Comparison of ENCODE assay signal across 8 mouse cellular contexts in genomic region chr10:60685764-60686640, GRCm38 (mm10). TPM values are rescaled to one million over a fixed set of nuclear protein-coding genes. Genes with fewer than 3 reads are reported as not detected.
DNase-seq lines count a peak whose midpoint lies in the region; ATAC-seq lines count a peak whose summit lies in the region.

No protein-coding gene starts in this region.

- H3K36me3 ChIP-seq in kidney, embryonic 15.5 days: no peaks in the 10 kb centered on the region
- no peaks in the 10 kb centered on the region for H3K36me3 ChIP-seq in hindbrain, embryonic 10.5 days
- H3K36me3 ChIP-seq in midbrain, embryonic 15.5 days (replicated peaks): no peaks in the 10 kb centered on the region

- no peaks in the 10 kb centered on the region for H3K9me3 ChIP-seq in kidney, embryonic 15.5 days (replicated peaks)
- H3K9me3 ChIP-seq in hindbrain, embryonic 10.5 days: no peaks in the 10 kb centered on the region
- no peaks in the 10 kb centered on the region for H3K9me3 ChIP-seq in midbrain, embryonic 15.5 days

- H3K4me3 ChIP-seq in kidney, embryonic 15.5 days (replicated peaks): peak overlapping the region; percentile 60
- H3K4me3 ChIP-seq in brown adipose tissue, adult 24 weeks (ENCODE audit: insufficient read depth, low read depth, low read length): peak overlapping the region; percentile 64
- peak overlapping the region; percentile 70 for H3K4me3 ChIP-seq in hindbrain, embryonic 10.5 days
- H3K4me3 ChIP-seq in midbrain, embryonic 15.5 days: peak overlapping the region; percentile 59

- 0 out of 2 replicates have a peak, but pooled peaks have one; percentile 16 for ATAC-seq in kidney, embryonic 15.5 days (replicated peaks; ENCODE audit: low FRiP score)
- ATAC-seq in midbrain, embryonic 15.5 days (replicated peaks): no peak

- peaks cover 76% of the 10 kb centered on the region for H3K27me3 ChIP-seq in kidney, embryonic 15.5 days
- H3K27me3 ChIP-seq in hindbrain, embryonic 10.5 days (ENCODE audit: insufficient read depth, poor library complexity, severe bottlenecking): peaks cover 90% of the 10 kb centered on the region
- peaks cover 55% of the 10 kb centered on the region for H3K27me3 ChIP-seq in midbrain, embryonic 15.5 days (replicated peaks)

- DNase-seq in kidney, adult 9 months: no peak
- peak; percentile 38 for DNase-seq in hindbrain, embryonic 10.5 days (ENCODE audit: low spot score)
- no peak for DNase-seq in gastrocnemius, postnatal 10 days
- no peak for DNase-seq in layer of hippocampus, postnatal 10 days (ENCODE audit: low spot score in 2 of 2)
- DNase-seq in lung, postnatal 36 days: no peak

- H3K27ac ChIP-seq in kidney, embryonic 15.5 days: no peak overlapping the region
- no peak overlapping the region for H3K27ac ChIP-seq in brown adipose tissue, adult 24 weeks (replicated peaks; ENCODE audit: low read depth, low read length)
- no peak overlapping the region for H3K27ac ChIP-seq in hindbrain, embryonic 10.5 days
- H3K27ac ChIP-seq in midbrain, embryonic 15.5 days: no peak overlapping the region

- H3K9ac ChIP-seq in kidney, embryonic 15.5 days: 0 out of 2 replicates have a peak overlapping the region, but pooled peaks have one; percentile 52
- 0 out of 2 replicates have a peak overlapping the region, but pooled peaks have one; percentile 2 for H3K9ac ChIP-seq in midbrain, embryonic 15.5 days

- H3K4me1 ChIP-seq in kidney, embryonic 15.5 days: peaks cover 21% of the 10 kb centered on the region
- no peaks in the 10 kb centered on the region for H3K4me1 ChIP-seq in brown adipose tissue, adult 24 weeks (ENCODE audit: control insufficient read depth, insufficient read depth, insufficient read length, low read length)
- peaks cover 26% of the 10 kb centered on the region for H3K4me1 ChIP-seq in hindbrain, embryonic 10.5 days (replicated peaks)
- H3K4me1 ChIP-seq in midbrain, embryonic 15.5 days: peaks cover 16% of the 10 kb centered on the region

- 4% methylated on average over 50 of the region's 50 CpGs for WGBS in kidney, embryonic 15.5 days
- WGBS in hindbrain, embryonic 10.5 days: 7% methylated on average over 50 of the region's 50 CpGs
- WGBS in midbrain, embryonic 15.5 days: 4% methylated on average over 50 of the region's 50 CpGs

- H3K4me2 ChIP-seq in kidney, embryonic 15.5 days: peak overlapping the region; percentile 100
- H3K4me2 ChIP-seq in midbrain, embryonic 15.5 days: peak overlapping the region; percentile 99

RNA-seq across cellular contexts. Expression of gene Cdh23, which starts 10.3 kb away (rescaled TPM):
- polyA plus RNA-seq in kidney, embryonic 15.5 days (2015; fragmentation: Nextera tagmentation; extraction: Ambion mirVana): 0.62 and 0.66 TPM in 2 replicates
- 2.1 and 2.4 TPM in 2 replicates for polyA plus RNA-seq in brown adipose tissue, adult 24 weeks (2012; ENCODE audit: insufficient read depth, insufficient read length, missing spikeins)
- polyA plus RNA-seq in hindbrain, embryonic 10.5 days (2016; fragmentation: Nextera tagmentation; extraction: Ambion mirVana): 0.16 and 0.41 TPM in 2 replicates
- 6.7 and 7.8 TPM in 2 replicates for polyA plus RNA-seq in midbrain, embryonic 15.5 days (2015; fragmentation: Nextera tagmentation; extraction: Ambion mirVana)
- 1 to 10 TPM; 3.1 to 4.2 TPM for total RNA-seq in gastrocnemius, postnatal 10 days (2021)
- 1 to 10 TPM; 2.9 to 4.5 TPM for total RNA-seq in layer of hippocampus, postnatal 10 days (2021)
